Mouse (Mus musculus): Measurements from ENCODE around the gene Gm10197. TPM values are rescaled to one million over a fixed set of nuclear protein-coding genes. Genes with fewer than 3 reads are reported as not detected.

Gm10197 gene
- not detected in 2 replicates for polyA plus RNA-seq (2012; rRNA removed)

GRCm38 (mm10) chr19:53371666-53372065 is at the start of gene Gm10197:
Gene Gm10197, minus strand, starts transcription at chr19:53371766.

GRCm38 (mm10) chr19:53390495-53391007 is 19.0 kb upstream of the Gm10197 start, which contains the start of gene Smndc1:
Gene Smndc1, minus strand, starts transcription at chr19:53390578.

Other genes starting within 250 kb of the Gm10197 start
- gene Add3, start 231.3 kb downstream of the Gm10197 start, polyA plus RNA-seq (2012; rRNA removed): 13.0 and 14.2 TPM in 2 replicates
- gene Mxi1, start 61.2 kb downstream of the Gm10197 start, polyA plus RNA-seq (2012; rRNA removed): 15.1 and 17.8 TPM in 2 replicates
- 7.1 and 7.7 TPM in 2 replicates for gene Smndc1, start 18.8 kb upstream of the Gm10197 start, polyA plus RNA-seq (2012; rRNA removed)
- gene Dusp5, start 157.3 kb upstream of the Gm10197 start, polyA plus RNA-seq (2012; rRNA removed): 1.4 and 1.6 TPM in 2 replicates
- gene Nutf2-ps1, start 217.3 kb upstream of the Gm10197 start, polyA plus RNA-seq (2012; rRNA removed): 26.2 and 28.9 TPM in 2 replicates
- 12.9 and 15.4 TPM in 2 replicates for gene Smc3, start 228.6 kb upstream of the Gm10197 start, polyA plus RNA-seq (2012; rRNA removed)